Mouse (Mus musculus): ENCODE results near the gene Gm21915. TPM values are rescaled to one million over a fixed set of nuclear protein-coding genes. Genes with fewer than 3 reads are reported as not detected.

Gm21915 gene
- polyA plus RNA-seq, 1 experiment, result not detected

GRCm38 (mm10) chr9:40649983-40650382, 20.4 kb upstream of the Gm21915 start:
- Histone ChIP-seq H3K4me3 (ENCODE audit: insufficient read depth, low read depth, low read length) (no peak overlapping the region), H3K27ac (ENCODE audit: insufficient read depth, low read depth, low read length) (no peak overlapping the region), H3K4me1 (ENCODE audit: control insufficient read depth, insufficient read depth, low read length) (no peaks in the 10 kb centered on the region)
- TF ChIP-seq CTCF (IDR thresholded peaks at IDR 0.05; ENCODE audit: insufficient read depth, low read depth, low read length) (no peak), POLR2A (IDR thresholded peaks at IDR 0.05; ENCODE audit: insufficient read depth, low read depth, low read length) (no peak)
- WGBS, result 43% methylated on average over 6 of the region's 6 CpGs

- Histone ChIP-seq H3K4me1 (ENCODE audit: control insufficient read depth, insufficient read depth, low read length) (no peaks in the 10 kb centered on the region), H3K27ac (ENCODE audit: insufficient read depth, low read depth, low read length) (no peak overlapping the region), H3K4me3 (ENCODE audit: insufficient read depth, low read depth, low read length) (no peak overlapping the region)
- TF ChIP-seq CTCF (IDR thresholded peaks at IDR 0.05; ENCODE audit: insufficient read depth, low read depth, low read length) (no peak), POLR2A (IDR thresholded peaks at IDR 0.05; ENCODE audit: insufficient read depth, low read depth, low read length) (no peak)
- WGBS, result 74% methylated on average over 4 of the region's 4 CpGs
These were observed 19.1 kb upstream of the Gm21915 start for GRCm38 (mm10) chr9:40651239-40651859.

- no peaks in the 10 kb centered on the region for H3K4me1 ChIP-seq (ENCODE audit: control insufficient read depth, insufficient read depth, low read length)
- no peak overlapping the region for H3K4me3 ChIP-seq (ENCODE audit: insufficient read depth, low read depth, low read length)
- WGBS, result 55% methylated on average over 9 of the region's 9 CpGs
- no peak overlapping the region for H3K27ac ChIP-seq (ENCODE audit: insufficient read depth, low read depth, low read length)
- TF ChIP-seq POLR2A (IDR thresholded peaks at IDR 0.05; ENCODE audit: insufficient read depth, low read depth, low read length), result no peak
- TF ChIP-seq CTCF (IDR thresholded peaks at IDR 0.05; ENCODE audit: insufficient read depth, low read depth, low read length), result no peak
These were observed 17.7 kb upstream of the Gm21915 start for GRCm38 (mm10) chr9:40652757-40653156.

GRCm38 (mm10) chr9:40666190-40666803, 4.1 kb upstream of the Gm21915 start:
- Histone ChIP-seq H3K27ac (ENCODE audit: insufficient read depth, low read depth, low read length) (no peak overlapping the region), H3K4me1 (ENCODE audit: control insufficient read depth, insufficient read depth, low read length) (peaks cover under 1% of the 10 kb centered on the region; the same call in 1 of the 2 replicates), H3K4me3 (ENCODE audit: insufficient read depth, low read depth, low read length) (no peak overlapping the region)
- 83% methylated on average over 9 of the region's 9 CpGs for WGBS
- TF ChIP-seq CTCF (IDR thresholded peaks at IDR 0.05; ENCODE audit: insufficient read depth, low read depth, low read length) (no peak), POLR2A (IDR thresholded peaks at IDR 0.05; ENCODE audit: insufficient read depth, low read depth, low read length) (no peak)

- TF ChIP-seq CTCF (IDR thresholded peaks at IDR 0.05; ENCODE audit: insufficient read depth, low read depth, low read length) (no peak), POLR2A (IDR thresholded peaks at IDR 0.05; ENCODE audit: insufficient read depth, low read depth, low read length) (no peak)
- no peak overlapping the region for H3K27ac ChIP-seq (ENCODE audit: insufficient read depth, low read depth, low read length)
- H3K4me1 ChIP-seq (ENCODE audit: control insufficient read depth, insufficient read depth, low read length), result peaks cover 15% of the 10 kb centered on the region
- WGBS, result 36% methylated on average over 4 of the region's 4 CpGs
- no peak overlapping the region for H3K4me3 ChIP-seq (ENCODE audit: insufficient read depth, low read depth, low read length)
These were observed 1.0 kb downstream of the Gm21915 start for GRCm38 (mm10) chr9:40671323-40671930.

- no peak overlapping the region for H3K4me3 ChIP-seq (ENCODE audit: insufficient read depth, low read depth, low read length)
- 58% methylated on average over 12 of the region's 12 CpGs for WGBS
- TF ChIP-seq CTCF (IDR thresholded peaks at IDR 0.05; ENCODE audit: insufficient read depth, low read depth, low read length), result no peak
- TF ChIP-seq POLR2A (IDR thresholded peaks at IDR 0.05; ENCODE audit: insufficient read depth, low read depth, low read length), result no peak
- H3K4me1 ChIP-seq (ENCODE audit: control insufficient read depth, insufficient read depth, low read length), result peaks cover 15% of the 10 kb centered on the region
- H3K27ac ChIP-seq (ENCODE audit: insufficient read depth, low read depth, low read length), result no peak overlapping the region
These were observed 5.0 kb downstream of the Gm21915 start for GRCm38 (mm10) chr9:40675203-40675958.

- Histone ChIP-seq H3K4me1 (ENCODE audit: control insufficient read depth, insufficient read depth, low read length) (peaks cover 10% of the 10 kb centered on the region), H3K4me3 (ENCODE audit: insufficient read depth, low read depth, low read length) (no peak overlapping the region), H3K27ac (ENCODE audit: insufficient read depth, low read depth, low read length) (no peak overlapping the region)
- WGBS, result 79% methylated on average over 4 of the region's 4 CpGs
- TF ChIP-seq POLR2A (IDR thresholded peaks at IDR 0.05; ENCODE audit: insufficient read depth, low read depth, low read length), result no peak
- TF ChIP-seq CTCF (IDR thresholded peaks at IDR 0.05; ENCODE audit: insufficient read depth, low read depth, low read length), result no peak
These were observed 8.2 kb downstream of the Gm21915 start for GRCm38 (mm10) chr9:40678653-40679052.

GRCm38 (mm10) chr9:40685801-40686420, 15.5 kb downstream of the Gm21915 start, which contains the start of gene Clmp:
Gene Clmp (plus strand): TSS chr9:40685962.
- peak within 1 kb of the TSS; percentile 19 for H3K27ac ChIP-seq (ENCODE audit: insufficient read depth, low read depth, low read length)
- H3K4me1 ChIP-seq (ENCODE audit: control insufficient read depth, insufficient read depth, low read length), result peaks cover 16% of the 10 kb centered on the region; the same call in 1 of the 2 replicates
- H3K4me3 ChIP-seq (ENCODE audit: insufficient read depth, low read depth, low read length), result peak within 1 kb of the TSS; percentile 69
- under 1% methylated on average over 53 of the region's 53 CpGs for WGBS
- no peak for TF ChIP-seq POLR2A (IDR thresholded peaks at IDR 0.05; ENCODE audit: insufficient read depth, low read depth, low read length)
- no peak for TF ChIP-seq CTCF (IDR thresholded peaks at IDR 0.05; ENCODE audit: insufficient read depth, low read depth, low read length)
